Mouse (Mus musculus): Measurements from ENCODE around the gene Prr5l.

DNA sequence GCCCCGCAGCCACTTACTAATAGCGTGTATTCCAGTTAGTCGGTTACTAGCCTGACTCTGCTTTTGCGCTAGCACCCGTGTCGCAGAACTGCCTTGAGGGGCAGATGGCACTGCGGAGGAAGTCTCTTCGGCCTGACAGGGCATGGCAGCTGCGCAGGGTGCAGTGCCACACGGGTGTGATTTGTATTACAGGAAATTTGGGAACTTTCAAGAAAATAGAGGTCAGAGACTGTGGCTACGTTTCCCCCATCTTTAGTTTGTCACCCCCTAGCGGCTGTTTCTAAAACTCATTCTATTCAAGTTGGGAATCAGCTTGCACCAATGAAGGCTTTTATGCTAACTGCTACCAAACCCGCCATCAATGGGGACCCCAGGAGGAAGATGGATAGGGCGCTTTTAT is 11.6 kb downstream of the Prr5l start:
- no peak for TF ChIP-seq CTCF (IDR thresholded peaks at IDR 0.05; ENCODE audit: borderline replicate concordance, insufficient read depth, low read length)
- no peak for TF ChIP-seq POLR2A (IDR thresholded peaks at IDR 0.05; ENCODE audit: low read depth, low read length)

All from embryonic fibroblast, embryonic 13.5 days (primary cell).